Mouse (Mus musculus): ENCODE measurements around the gene Grid1. TPM values are rescaled to one million over a fixed set of nuclear protein-coding genes. Genes with fewer than 3 reads are reported as not detected.

The Grid1 gene
- total RNA-seq, 2 experiments from 2014 or later: not detected

DNA sequence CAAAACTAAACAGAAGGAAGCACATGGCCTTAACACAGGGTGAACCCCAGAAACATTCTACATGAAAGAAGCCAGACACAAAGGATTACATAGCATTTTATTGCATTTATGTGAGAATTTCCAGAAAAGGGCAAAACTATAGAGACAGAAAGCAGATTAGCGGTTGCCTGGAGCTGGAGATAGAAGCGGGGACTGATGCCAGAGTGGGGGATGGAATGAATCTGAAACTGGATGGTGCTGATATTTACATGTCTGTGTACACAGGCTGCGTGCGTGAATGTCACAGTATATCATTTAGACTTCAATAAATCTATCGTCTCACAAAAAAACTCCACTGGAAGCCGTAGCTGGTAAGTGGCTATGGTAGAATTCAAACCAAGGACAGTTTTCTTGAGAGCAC is 96.4 kb downstream of the Grid1 start:
- no peak for DNase-seq (ENCODE audit: low spot score)

- no peak for DNase-seq (ENCODE audit: low spot score)
Measured at GRCm38 (mm10) chr14:34917111-34917510, 97.2 kb downstream of the Grid1 start.

GRCm38 (mm10) chr14:34919221-34919620 is 99.3 kb downstream of the Grid1 start:
- DNase-seq (ENCODE audit: low spot score): no peak

DNA sequence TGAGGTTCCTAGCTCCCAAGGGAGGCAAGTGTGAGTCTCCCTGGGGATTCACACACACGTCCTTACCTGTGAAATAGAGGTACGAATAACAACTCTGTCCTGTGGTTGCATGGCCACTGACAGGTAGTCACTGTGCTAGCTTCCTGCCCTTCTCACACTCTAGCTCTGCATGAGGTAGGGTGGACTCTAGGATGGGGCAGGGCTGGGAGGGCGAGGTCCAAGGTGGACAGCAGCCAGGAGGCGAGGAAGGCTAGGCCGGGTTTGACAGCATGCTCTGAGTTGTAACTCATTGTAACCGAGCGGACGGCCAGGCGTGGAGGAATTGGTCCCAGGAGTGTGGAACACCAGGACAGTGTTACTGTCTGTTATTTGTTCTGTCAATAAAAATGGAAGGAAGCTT is 101.4 kb downstream of the Grid1 start:
- no peak for DNase-seq (ENCODE audit: low spot score)

GRCm38 (mm10) chr14:34925021-34925420 is 105.1 kb downstream of the Grid1 start:
- DNase-seq (ENCODE audit: low spot score): no peak

GRCm38 (mm10) chr14:34930040-34930719 is 110.3 kb downstream of the Grid1 start:
- no peak for DNase-seq (ENCODE audit: low spot score)

GRCm38 (mm10) chr14:34933197-34933596 is 113.3 kb downstream of the Grid1 start:
- DNase-seq (ENCODE audit: low spot score): no peak

DNA sequence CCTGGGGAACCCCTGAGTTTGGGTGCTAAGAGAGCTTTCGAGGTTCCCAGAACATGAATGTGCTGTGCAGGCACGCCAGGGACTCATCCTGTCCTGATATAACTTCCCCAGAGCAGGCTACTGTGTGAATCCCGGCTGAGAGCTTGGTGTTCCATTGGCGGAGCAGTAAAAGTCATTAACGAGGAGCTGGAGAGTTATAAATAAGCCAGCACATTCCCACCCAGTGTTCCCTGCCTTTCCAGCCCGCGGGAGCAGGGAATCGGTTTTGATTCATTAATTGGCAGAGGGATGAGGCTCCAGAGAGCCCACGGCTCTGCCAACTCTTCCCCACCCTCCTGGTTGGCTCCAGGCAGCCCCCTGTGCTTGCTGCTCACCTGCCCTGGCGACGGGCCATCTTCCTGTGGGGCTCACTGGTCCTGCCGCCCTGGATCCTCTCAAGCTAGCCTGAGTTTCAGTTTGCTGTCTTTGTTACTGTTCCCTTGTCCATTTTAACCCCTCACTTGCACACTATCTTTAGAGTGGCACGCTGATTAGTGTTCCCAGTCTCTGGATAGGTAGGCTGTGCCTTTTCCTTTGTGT is 116.4 kb downstream of the Grid1 start:
- DNase-seq (ENCODE audit: low spot score): no peak

DNA sequence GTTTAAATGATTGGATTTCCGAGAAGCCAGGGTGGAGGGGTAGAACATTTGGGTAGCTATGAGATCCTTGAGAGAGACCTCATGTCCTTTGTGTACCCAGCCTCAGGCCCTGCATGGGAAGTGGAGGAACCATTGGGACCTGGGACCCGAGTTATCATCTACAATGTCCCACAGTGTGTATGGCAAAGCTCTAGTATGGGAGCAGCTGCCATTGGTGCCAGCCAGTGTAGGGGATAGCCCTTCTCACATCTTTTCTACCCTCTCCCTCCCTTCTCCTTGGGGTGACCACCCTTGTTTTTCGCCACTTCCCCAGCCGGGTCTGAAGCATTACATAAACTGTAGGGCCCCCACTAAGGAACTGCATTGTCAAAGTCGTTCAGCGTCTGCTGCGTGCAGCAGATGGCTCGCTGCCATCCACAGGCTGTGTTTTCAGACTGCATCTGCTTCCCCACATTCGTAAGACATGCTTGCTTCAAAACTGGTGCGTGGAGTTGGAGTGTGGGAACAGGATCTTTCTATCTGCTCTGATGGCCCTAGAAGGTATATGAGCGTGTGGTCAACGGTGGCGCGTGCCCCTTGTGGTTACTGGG is 124.6 kb downstream of the Grid1 start:
- no peak for DNase-seq (ENCODE audit: low spot score)

GRCm38 (mm10) chr14:34945471-34946313 is 125.8 kb downstream of the Grid1 start:
- no peak for DNase-seq (ENCODE audit: low spot score)

- no peak for DNase-seq (ENCODE audit: low spot score)
Measured at GRCm38 (mm10) chr14:34946314-34946583, 126.3 kb downstream of the Grid1 start.

GRCm38 (mm10) chr14:34948249-34948648 is 128.3 kb downstream of the Grid1 start:
- DNase-seq (ENCODE audit: low spot score): no peak

GRCm38 (mm10) chr14:34952311-34952710 is 132.4 kb downstream of the Grid1 start:
- DNase-seq (ENCODE audit: low spot score): no peak

DNA sequence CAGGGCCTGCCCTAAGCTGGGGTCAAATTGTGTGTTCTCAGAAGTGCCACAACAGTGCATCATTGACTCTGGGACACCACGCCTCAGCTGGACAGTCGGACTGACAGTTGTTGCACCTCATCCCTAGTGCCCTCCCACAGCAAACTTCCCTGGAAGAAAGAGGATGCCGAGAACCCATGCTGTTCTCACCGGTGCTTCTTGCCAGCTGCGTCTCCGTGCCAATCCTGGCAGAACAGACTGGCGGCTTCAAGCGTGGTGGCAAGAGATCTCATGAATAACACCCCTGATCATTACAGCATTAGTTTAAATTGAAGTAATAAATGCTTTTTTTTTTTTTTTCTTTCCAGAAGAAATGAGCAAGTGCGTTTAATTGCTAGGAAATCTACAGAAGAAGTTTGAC is 133.7 kb downstream of the Grid1 start:
- DNase-seq (ENCODE audit: low spot score): no peak

GRCm38 (mm10) chr14:34955689-34956088 is 135.8 kb downstream of the Grid1 start:
- no peak for DNase-seq (ENCODE audit: low spot score)

GRCm38 (mm10) chr14:34960227-34960626 is 140.3 kb downstream of the Grid1 start:
- DNase-seq (ENCODE audit: low spot score): no peak

GRCm38 (mm10) chr14:34963616-34964168 is 143.8 kb downstream of the Grid1 start:
- DNase-seq (ENCODE audit: low spot score): no peak

DNA sequence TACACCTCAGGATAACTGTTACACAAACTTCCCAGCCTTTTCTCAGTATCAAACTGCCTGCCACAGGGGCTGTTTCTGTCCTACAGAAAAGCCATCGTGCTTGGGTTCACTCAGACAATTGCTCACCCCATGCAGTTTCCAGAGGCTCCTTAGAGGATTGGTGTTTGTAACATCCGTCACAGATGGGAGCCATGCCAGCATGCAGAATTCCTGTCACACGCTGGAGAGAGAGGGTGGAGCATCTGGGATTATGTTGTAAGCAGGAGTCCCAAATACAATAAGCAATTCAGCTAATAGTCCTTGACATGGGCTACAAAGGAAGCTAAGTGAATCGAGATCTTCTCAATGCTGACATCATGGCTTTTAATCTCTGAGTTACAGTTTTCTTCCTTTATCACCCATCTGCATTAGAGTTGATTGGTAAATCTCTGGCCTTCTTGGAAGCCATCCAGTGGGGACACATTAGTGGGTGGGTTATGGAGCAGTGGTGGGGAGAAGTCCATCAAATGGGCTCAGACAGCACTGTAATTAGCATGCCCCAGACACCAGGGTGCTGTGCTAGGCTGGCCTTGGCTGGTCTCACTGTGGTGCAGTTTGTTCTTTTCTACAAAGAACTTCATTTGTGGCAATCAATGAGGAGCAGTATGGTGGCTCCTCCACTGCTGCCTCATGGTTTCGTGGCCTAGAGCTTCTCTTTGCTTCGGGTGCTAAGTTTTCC is 149.4 kb downstream of the Grid1 start:
- no peak for DNase-seq (ENCODE audit: low spot score)

DNA sequence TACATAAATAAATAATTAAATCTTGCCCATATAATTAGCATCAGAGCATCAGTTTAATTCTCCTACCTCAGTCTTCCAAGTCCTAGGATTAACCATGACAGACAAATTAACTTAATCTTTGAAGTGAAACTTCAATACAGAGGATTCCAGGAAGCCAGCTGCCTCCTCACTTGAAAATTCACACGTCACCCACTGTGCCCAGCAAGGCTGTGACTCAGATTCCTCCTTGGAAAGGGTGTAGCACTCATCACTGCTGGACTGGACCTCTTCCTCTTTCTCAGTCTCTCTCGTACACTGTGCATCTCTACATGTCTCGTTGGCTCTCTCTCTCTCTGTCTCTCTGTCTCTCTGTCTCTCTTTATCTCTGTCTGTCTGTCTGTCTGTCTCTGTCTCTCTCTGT is 153.0 kb downstream of the Grid1 start:
- no peak for DNase-seq (ENCODE audit: low spot score)

GRCm38 (mm10) chr14:34980756-34981155 is 160.8 kb downstream of the Grid1 start:
- DNase-seq (ENCODE audit: low spot score): no peak

DNA sequence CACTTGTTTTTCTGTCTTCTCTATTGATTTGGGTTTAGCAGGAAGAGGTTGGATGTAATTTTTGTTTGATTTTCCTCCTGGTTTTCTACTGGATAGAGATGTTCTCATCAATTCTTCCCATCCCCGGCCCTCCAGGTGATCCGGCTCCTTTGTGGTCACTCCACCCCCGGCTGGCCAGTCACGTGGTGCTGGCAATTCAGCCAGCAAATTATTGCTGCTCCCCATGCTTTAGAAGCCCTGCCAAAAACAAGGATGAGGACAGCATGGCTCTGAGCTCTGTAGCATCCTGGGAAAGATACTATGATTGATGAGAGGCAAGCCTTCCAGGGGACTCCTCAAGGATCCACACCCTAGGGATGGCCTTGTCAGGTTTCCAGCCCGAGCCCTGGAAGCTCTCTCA is 169.2 kb downstream of the Grid1 start:
- no peak for DNase-seq (ENCODE audit: low spot score)
